Mouse (Mus musculus): ENCODE results near the gene Sf1.

DNA sequence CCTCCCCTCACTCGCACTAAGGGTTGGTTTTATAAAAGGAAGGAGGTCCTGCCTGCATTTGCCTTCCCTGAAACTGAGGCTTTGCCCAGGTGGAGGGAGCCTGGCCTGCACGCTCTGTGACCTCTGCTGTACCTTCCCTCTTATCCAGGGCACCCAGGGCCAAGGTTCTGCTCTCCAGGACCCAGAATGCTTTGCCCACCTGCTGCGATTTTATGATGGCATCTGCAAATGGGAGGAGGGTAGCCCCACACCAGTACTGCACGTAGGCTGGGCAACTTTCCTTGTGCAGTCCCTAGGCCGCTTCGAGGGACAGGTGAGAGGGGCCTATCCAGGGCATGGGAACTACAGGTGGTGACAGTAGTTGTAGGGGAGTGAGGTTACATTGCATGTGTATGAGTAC is 24.3 kb upstream of the Sf1 start:
- no peak for TF ChIP-seq CTCF (IDR thresholded peaks at IDR 0.05; ENCODE audit: extremely low read depth, insufficient read length, insufficient replicate concordance, low read depth, low read length)
- no peak for TF ChIP-seq POLR2A (IDR thresholded peaks at IDR 0.05; ENCODE audit: low read depth, low read length)
